Mouse (Mus musculus) forebrain, postnatal 0 days (tissue): ENCODE results near the gene Man1a. TPM values are rescaled to one million over a fixed set of nuclear protein-coding genes. Genes with fewer than 3 reads are reported as not detected.

Source experiments
- ATAC-seq: fragments of 200-750 bp; cut with Nextera tagmentation; 2 replicates; pipeline ENCODE4 v1.8.0; 2017; ENCODE audit warnings: mild to moderate bottlenecking, moderate library complexity
- DNase-seq: peaks from one replicate; pipeline ENCODE4 v3.0.0-alpha.2; 2015
- H3K27ac ChIP-seq: fragments of 300-500 bp; sonication (generic); 2 replicates; pipeline ENCODE4 v1.5.1; 2014; ENCODE audit warnings: low read depth, mild to moderate bottlenecking, antibody characterized with exemption, low read length, moderate library complexity, mixed read lengths
- H3K27me3 ChIP-seq: fragments of 300-500 bp; sonication (generic); 2 replicates; pipeline ENCODE4 v1.6.1; 2014; ENCODE audit warnings: mild to moderate bottlenecking, low read length, mixed read lengths; ENCODE audit not compliant: insufficient read depth
- H3K36me3 ChIP-seq: fragments of 300-500 bp; sonication (generic); 2 replicates; pipeline ENCODE4 v1.6.1; 2014; ENCODE audit warnings: mild to moderate bottlenecking, moderate library complexity; ENCODE audit not compliant: insufficient read depth
- H3K4me1 ChIP-seq: fragments of 300-500 bp; sonication (generic); 2 replicates; pipeline ENCODE4 v1.6.1; 2014; ENCODE audit warnings: antibody characterized with exemption; ENCODE audit not compliant: insufficient read depth
- H3K4me2 ChIP-seq: fragments of 300-500 bp; sonication (generic); 2 replicates; pipeline ENCODE4 v1.6.1; 2014; ENCODE audit warnings: low read depth, mild to moderate bottlenecking, moderate library complexity
- H3K4me3 ChIP-seq: fragments of 300-500 bp; sonication (generic); 2 replicates; pipeline ENCODE4 v1.5.1; 2014; ENCODE audit warnings: low read depth, low read length, mixed read lengths
- H3K9ac ChIP-seq: fragments of 300-500 bp; sonication (generic); 2 replicates; pipeline ENCODE4 v1.6.1; 2014; ENCODE audit warnings: mild to moderate bottlenecking
- H3K9me3 ChIP-seq: fragments of 300-500 bp; sonication (generic); 2 replicates; pipeline ENCODE4 v1.6.1; 2016; ENCODE audit warnings: low read length
- CTCF ChIP-seq: sonication (generic); IDR thresholded peaks from 2 replicates; pipeline ENCODE4 v1.5.1; 2016; ENCODE audit warnings: antibody characterized with exemption, control low read depth, low read depth
- WGBS: fragments of 180-500 bp; shearing (Covaris S2); extraction: QIAGEN DNeasy Blood & Tissue Kit; methylation state at CpG from one replicate; pipeline ENCODE4 v1.1.7; 2014; 5-methylcytosine and 5-hydroxymethylcytosine counted together
- polyA plus RNA-seq: library from polyadenylated mRNA; unstranded; fragments of >200 nt; fragmentation: Nextera tagmentation; extraction: Ambion mirVana; gene quantifications from 2 replicates; pipeline ENCODE4 v1.2.1, GENCODE M21; 2015
- total RNA-seq: library from RNA; depleted of rRNA; stranded (reverse); fragments of >200 nt; gene quantifications from 2 replicates; pipeline ENCODE4 v1.2.3, GENCODE M21; 2014; rRNA removed

Gene Man1a
- 24.6 and 25.4 TPM in 2 replicates for total RNA-seq
- 3.8 and 4.7 TPM in 2 replicates for polyA plus RNA-seq

- Histone ChIP-seq H3K9ac (peak within 1 kb of the TSS; percentile 59), H3K4me1 (no peaks in the 10 kb centered on the region), H3K9me3 (no peaks in the 10 kb centered on the region), H3K27me3 (no peaks in the 10 kb centered on the region), H3K4me2 (peak within 1 kb of the TSS; percentile 99), H3K36me3 (no peaks in the 10 kb centered on the region), H3K4me3 (peak within 1 kb of the TSS; percentile 70), H3K27ac (0 out of 2 replicates have a peak within 1 kb of the TSS, but pooled peaks have one; percentile 21)
- no peak for ATAC-seq
- TF ChIP-seq CTCF = no peak
- DNase-seq = no peak
- 13% methylated on average over 4 of the region's 4 CpGs for WGBS
These were observed at the start of gene Man1a for GRCm38 (mm10) chr10:54076420-54076819. Man1a (minus strand) TSS chr10:54076609.

GRCm38 (mm10) chr10:54121816-54122215, 45.4 kb upstream of the Man1a start:
- Histone ChIP-seq H3K9ac (no peak overlapping the region), H3K4me1 (no peaks in the 10 kb centered on the region), H3K36me3 (no peaks in the 10 kb centered on the region), H3K27ac (no peak overlapping the region), H3K4me3 (no peak overlapping the region), H3K27me3 (no peaks in the 10 kb centered on the region), H3K4me2 (no peak overlapping the region), H3K9me3 (no peaks in the 10 kb centered on the region)
- no peak for TF ChIP-seq CTCF
- no peak for ATAC-seq
- DNase-seq = no peak
- WGBS = 91% methylated on average over 4 of the region's 4 CpGs

DNA sequence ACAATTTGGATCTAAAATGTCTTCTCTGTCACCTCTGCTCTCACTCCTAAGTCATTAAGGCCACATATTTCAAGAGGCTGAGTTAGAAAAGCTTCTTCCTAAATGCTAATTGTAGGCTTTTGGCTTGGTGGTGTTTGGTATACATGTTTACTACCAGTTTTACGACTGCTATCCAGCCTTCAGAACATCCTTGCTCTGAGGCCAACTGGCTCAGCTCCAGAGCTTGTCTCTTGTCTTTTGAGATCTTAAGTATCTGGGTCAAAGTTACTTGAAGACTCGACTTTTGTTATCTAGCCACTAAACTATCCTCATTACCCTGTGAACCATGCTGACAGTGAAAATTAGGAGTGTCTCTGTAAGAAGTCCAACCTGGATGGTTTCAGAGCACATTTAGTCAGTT, 44.0 kb upstream of the Man1a start:
- Histone ChIP-seq H3K27ac (no peak overlapping the region), H3K36me3 (no peaks in the 10 kb centered on the region), H3K9ac (no peak overlapping the region), H3K4me2 (no peak overlapping the region), H3K27me3 (no peaks in the 10 kb centered on the region), H3K9me3 (no peaks in the 10 kb centered on the region), H3K4me3 (no peak overlapping the region), H3K4me1 (no peaks in the 10 kb centered on the region)
- no peak for TF ChIP-seq CTCF
- WGBS = 66% methylated on average over 2 of the region's 2 CpGs
- no peak for DNase-seq
- no peak for ATAC-seq

DNA sequence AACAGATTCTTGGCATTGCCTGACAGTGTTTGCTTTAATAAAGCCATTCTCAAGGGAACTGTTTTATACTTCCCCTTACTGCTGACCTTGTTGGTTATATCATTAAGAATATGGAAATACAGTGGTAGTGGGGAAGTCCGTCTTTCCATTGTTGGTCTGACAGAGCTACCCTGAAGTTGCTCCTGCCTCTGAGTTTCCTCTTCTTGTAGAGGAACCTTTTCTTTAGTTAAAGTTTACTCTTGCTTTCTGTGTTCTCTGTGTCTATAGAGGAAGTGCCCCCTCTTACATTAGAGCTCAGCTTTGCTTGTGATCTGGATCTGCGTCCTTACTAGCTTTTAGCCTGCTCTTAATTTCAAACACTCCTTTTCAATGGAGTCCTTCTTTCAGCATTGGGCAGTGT, 42.9 kb upstream of the Man1a start:
- Histone ChIP-seq H3K4me1 (no peaks in the 10 kb centered on the region), H3K4me3 (no peak overlapping the region), H3K9ac (no peak overlapping the region), H3K27me3 (no peaks in the 10 kb centered on the region), H3K27ac (no peak overlapping the region), H3K4me2 (no peak overlapping the region), H3K9me3 (no peaks in the 10 kb centered on the region), H3K36me3 (no peaks in the 10 kb centered on the region)
- no peak for TF ChIP-seq CTCF
- WGBS = 91% methylated on average over 2 of the region's 2 CpGs
- DNase-seq (no peak), ATAC-seq (no peak)

DNA sequence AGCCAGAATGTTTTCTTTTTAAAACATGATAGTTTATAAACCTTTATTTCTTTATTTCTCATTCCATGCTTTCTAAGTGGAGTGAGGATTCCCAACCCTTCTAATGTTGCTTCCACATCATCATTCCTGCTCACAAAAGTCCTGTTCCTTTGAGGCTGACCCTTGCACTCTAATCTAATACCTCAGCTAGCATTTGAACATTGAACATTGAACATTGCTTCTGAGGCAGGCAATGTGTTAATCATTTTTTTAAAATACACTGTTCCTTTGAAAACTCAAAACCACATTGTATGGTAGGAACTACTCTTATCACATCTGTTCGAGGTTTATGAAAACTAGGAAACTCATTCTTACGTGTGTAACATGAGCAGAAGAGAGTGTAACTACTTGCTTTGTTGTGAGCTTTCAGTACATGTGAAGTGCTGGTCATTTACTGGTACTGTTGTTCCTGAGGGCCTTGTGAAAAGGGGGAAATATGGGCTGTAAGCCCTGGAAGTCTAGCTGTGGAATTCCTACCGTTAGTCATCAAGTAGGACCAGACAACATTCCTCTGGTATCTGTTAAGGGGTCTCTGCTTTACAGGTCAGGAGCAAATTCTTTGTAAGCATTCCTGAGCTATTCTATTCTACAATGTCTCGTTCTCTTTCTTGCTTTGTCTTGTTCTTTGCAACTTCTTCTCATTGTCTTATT, 42.0 kb upstream of the Man1a start:
- Histone ChIP-seq H3K4me2 (no peak overlapping the region), H3K9ac (no peak overlapping the region), H3K27me3 (no peaks in the 10 kb centered on the region), H3K36me3 (no peaks in the 10 kb centered on the region), H3K9me3 (no peaks in the 10 kb centered on the region), H3K27ac (no peak overlapping the region), H3K4me1 (no peaks in the 10 kb centered on the region), H3K4me3 (no peak overlapping the region)
- DNase-seq = no peak
- no peak for ATAC-seq
- TF ChIP-seq CTCF = no peak
- 82% methylated on average over 4 of the region's 4 CpGs for WGBS

DNA sequence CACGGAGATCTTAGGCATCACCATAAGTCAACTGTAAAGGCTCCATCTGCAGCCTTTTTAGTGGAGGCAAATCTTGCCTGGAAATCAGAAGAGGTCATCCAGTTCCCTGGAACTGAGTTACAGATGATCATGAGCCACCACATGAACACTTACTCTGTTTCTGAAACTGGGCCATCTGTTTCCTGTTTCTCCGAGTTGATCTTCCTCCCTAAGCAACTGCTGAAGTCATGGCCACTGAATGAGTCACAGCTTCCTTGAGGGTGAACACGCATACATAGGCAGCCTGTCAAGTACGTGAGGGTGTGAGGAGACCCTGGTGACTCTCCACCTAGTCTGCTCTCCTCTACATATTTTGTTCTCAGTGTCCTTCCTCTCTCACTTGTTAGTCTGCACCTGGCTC, 41.4 kb upstream of the Man1a start:
- ATAC-seq = no peak
- 80% methylated on average over 4 of the region's 4 CpGs for WGBS
- Histone ChIP-seq H3K27me3 (no peaks in the 10 kb centered on the region), H3K4me3 (no peak overlapping the region), H3K4me2 (no peak overlapping the region), H3K9me3 (no peaks in the 10 kb centered on the region), H3K27ac (no peak overlapping the region), H3K4me1 (no peaks in the 10 kb centered on the region), H3K36me3 (no peaks in the 10 kb centered on the region), H3K9ac (no peak overlapping the region)
- no peak for TF ChIP-seq CTCF
- DNase-seq = peak; percentile 0

DNA sequence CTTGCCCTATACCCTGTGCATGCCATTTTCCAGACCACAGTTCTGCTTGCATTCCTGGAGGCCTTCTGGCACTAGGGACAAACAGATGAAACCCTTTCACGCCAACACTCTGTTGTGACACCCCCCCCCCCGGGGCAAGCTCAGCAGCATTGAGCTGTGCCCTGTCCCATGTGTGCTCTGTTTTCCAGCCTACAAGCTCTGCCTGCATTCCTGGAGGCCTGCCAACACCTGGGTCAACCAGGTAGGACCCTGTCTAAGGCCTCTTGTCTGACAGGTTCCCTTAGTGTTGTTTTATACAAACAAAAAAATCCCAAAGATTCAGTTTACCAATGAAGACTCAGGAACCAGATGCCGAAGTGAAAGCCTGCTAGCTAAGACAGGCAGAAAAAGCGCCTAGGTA, 27.3 kb upstream of the Man1a start:
- no peak overlapping the region for H3K4me2 ChIP-seq
- ATAC-seq (no peak), DNase-seq (no peak)
- no peak overlapping the region for H3K9ac ChIP-seq
- H3K27ac ChIP-seq = no peak overlapping the region
- no peaks in the 10 kb centered on the region for H3K9me3 ChIP-seq
- no peak for TF ChIP-seq CTCF
- H3K4me3 ChIP-seq = no peak overlapping the region
- no peaks in the 10 kb centered on the region for H3K4me1 ChIP-seq
- H3K36me3 ChIP-seq = no peaks in the 10 kb centered on the region
- no peaks in the 10 kb centered on the region for H3K27me3 ChIP-seq
- 83% methylated on average over 4 of the region's 4 CpGs for WGBS
